21 mouse cellular contexts compared by ENCODE assay signal in genomic region chr2:16110696-16111095, GRCm38 (mm10).
"Had no signal": no experiment of that assay in that cellular context is flagged by ENCODE, and none has a peak within 500 bp of the region (broad histone marks: within the 10 kb centered on the region; RNA-seq: fewer than 3 reads in every experiment).

No protein-coding gene starts in this region.

- H3K9ac ChIP-seq: kidney, embryonic 15.5 days; limb, embryonic 12.5 days; limb, embryonic 15.5 days; liver, embryonic 14.5 days; liver, postnatal 0 days; lung, embryonic 14.5 days; midbrain, embryonic 13.5 days; neural tube, embryonic 12.5 days; neural tube, embryonic 15.5 days; stomach, embryonic 15.5 days had no signal

- H3K27ac ChIP-seq: kidney, embryonic 15.5 days; limb, embryonic 12.5 days; limb, embryonic 15.5 days; liver, embryonic 14.5 days; macrophage; midbrain, embryonic 13.5 days; neural tube, embryonic 12.5 days; neural tube, embryonic 15.5 days; stomach, embryonic 15.5 days had no signal

- H3K4me2 ChIP-seq: kidney, embryonic 15.5 days; limb, embryonic 12.5 days; limb, embryonic 15.5 days; liver, embryonic 11.5 days; lung, embryonic 14.5 days; midbrain, embryonic 13.5 days; neural tube, embryonic 12.5 days; neural tube, embryonic 15.5 days; stomach, embryonic 15.5 days had no signal

- H3K27me3 ChIP-seq: kidney, embryonic 15.5 days; limb, embryonic 12.5 days; limb, embryonic 15.5 days; midbrain, embryonic 13.5 days; neural tube, embryonic 12.5 days; neural tube, embryonic 15.5 days; stomach, embryonic 15.5 days had no signal

- DNase-seq: kidney, postnatal 10 days; kidney, postnatal 36 days; left cerebral cortex, postnatal 4 days; liver, postnatal 0 days; lung, embryonic 14.5 days; right cerebral cortex, adult 18-20 months; right cerebral cortex, postnatal 14 days; right cerebral cortex, postnatal 4 days; thymus, adult 18-20 months; thymus, postnatal 36 days had no signal

- H3K36me3 ChIP-seq: kidney, embryonic 15.5 days; limb, embryonic 12.5 days; limb, embryonic 15.5 days; midbrain, embryonic 13.5 days; neural tube, embryonic 12.5 days; neural tube, embryonic 15.5 days; stomach, embryonic 15.5 days had no signal

- H3K4me3 ChIP-seq: kidney, embryonic 15.5 days; limb, embryonic 12.5 days; limb, embryonic 15.5 days; midbrain, embryonic 13.5 days; neural tube, embryonic 12.5 days; neural tube, embryonic 15.5 days; stomach, embryonic 15.5 days had no signal

- H3K9me3 ChIP-seq: kidney, embryonic 15.5 days; limb, embryonic 12.5 days; limb, embryonic 15.5 days; midbrain, embryonic 13.5 days; neural tube, embryonic 12.5 days; neural tube, embryonic 15.5 days; stomach, embryonic 15.5 days had no signal

- H3K4me1 ChIP-seq: kidney, embryonic 15.5 days; limb, embryonic 15.5 days; midbrain, embryonic 13.5 days; neural tube, embryonic 12.5 days; neural tube, embryonic 15.5 days; stomach, embryonic 15.5 days had no signal

- ATAC-seq: liver, postnatal 0 days; lung, postnatal 0 days had no signal
